Mouse (Mus musculus) embryo, embryonic 10.5 days (tissue): ENCODE measurements at regions not wholly inside any gene's neighbourhood (a gene's known extent, or its start where the extent isn't known, plus 50 kb on each side); places are given as distances from the start of the nearest gene placed in this dataset.

Source experiments
- DNase-seq: peaks from one replicate; pipeline ENCODE4 v3.0.0-alpha.2; 2015; ENCODE audit warnings: low spot score

- peak; percentile 57 for DNase-seq
Measured at GRCm38 (mm10) chr3:61467158-61467557, 101.4 kb upstream of the B430305J03Rik start.

DNA sequence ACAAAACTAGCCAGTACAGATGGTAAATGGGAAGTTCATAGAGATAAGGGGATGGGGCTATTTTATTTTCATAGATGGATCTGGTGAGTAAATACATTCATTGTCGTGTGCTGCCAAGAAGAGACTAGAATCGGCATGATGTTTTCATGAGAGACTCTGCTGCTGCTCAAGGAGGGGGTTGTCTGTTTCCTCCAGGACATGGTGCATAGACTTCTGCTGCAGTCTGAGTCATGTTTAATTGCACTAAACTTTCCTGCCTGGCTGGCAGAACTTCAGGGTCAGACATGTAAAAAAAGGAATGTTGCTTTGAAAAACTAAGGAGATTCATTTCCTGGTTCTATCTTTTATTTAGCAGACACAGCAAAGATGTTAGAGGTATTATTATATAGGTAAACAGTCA lies 100.9 kb upstream of the B430305J03Rik start:
- DNase-seq, result no peak

- DNase-seq, result no peak
Measured at GRCm38 (mm10) chr3:61460076-61460475, 94.3 kb upstream of the B430305J03Rik start.

DNA sequence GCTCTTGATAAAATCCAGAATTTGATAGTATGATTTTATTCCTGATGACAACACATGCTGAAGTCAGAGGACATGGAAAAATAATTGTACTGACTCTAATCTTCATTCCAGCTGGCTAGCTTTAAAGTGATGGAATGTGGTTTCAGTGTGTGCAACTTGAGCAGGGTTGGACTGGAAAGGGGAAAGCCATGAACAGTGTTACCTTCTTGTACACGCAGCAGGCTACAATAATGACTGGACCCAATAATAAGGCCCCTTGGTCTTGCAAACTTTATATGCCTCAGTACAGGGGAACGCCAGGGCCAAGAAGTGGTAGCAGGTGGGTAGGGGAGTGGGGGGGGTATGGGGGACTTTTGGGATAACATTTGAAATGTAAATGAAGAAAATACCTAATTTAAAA lies 90.8 kb upstream of the B430305J03Rik start:
- DNase-seq, result no peak

- no peak for DNase-seq
Measured at GRCm38 (mm10) chr3:61442000-61442739, 76.4 kb upstream of the B430305J03Rik start.

DNA sequence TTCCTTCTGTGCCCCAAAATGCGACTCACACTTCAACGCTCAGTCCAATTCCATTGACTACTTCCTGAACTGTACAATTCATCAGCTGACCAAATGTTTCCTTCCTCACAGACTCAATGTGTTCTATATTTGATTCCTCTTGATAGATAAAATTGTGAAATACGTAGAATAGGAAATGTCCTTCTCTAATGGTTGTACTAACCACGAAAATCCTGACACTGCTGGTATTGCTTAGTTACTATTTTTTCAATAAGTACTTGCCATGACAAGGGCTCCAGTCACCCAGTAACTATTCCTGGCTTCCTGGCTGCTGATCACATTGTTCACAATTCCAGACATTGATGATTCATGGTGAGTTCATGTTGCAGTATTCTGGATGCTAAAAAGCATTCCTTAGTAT lies 75.7 kb upstream of the B430305J03Rik start:
- DNase-seq, result no peak

DNA sequence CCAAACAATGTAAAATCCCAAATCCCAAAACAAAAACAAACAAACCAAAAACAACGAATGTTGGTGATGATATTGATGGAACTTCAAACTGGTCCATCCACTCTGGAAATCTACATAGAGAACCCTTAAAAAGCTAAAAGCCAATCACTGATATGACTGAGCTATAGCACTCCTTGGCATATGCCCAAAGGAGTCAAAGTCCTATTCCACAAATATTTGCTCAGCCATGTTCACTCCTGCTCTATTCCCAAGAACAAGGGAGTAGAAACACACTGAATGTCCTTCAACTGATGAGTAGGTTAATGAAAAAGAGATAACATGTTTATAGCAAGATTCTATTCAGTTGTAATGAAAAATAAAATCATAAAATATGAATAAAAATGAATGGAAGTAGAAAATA lies 63.0 kb upstream of the B430305J03Rik start:
- DNase-seq, result no peak

GRCm38 (mm10) chr3:61423945-61424344 lies 58.2 kb upstream of the B430305J03Rik start:
- DNase-seq, result no peak

DNA sequence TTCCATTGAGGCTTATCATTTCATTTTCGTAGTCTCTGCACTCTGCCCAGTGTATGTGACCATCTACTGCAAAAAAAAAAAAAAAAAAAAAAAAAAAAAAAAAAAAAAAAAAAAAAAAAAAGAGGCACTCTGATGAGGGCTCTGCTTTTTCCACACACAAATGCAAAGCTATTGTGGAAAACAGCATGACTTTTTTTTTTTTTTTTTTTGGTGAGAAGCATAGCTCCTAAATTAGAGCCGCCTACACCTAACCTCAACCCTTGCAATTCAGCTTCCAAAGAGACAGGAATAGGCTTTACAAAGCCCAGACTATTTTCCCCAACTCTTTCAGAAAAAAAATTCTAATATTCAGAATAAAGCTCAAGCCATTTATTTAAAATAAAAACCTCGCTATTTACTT lies 54.0 kb upstream of the B430305J03Rik start:
- DNase-seq, result no peak

DNA sequence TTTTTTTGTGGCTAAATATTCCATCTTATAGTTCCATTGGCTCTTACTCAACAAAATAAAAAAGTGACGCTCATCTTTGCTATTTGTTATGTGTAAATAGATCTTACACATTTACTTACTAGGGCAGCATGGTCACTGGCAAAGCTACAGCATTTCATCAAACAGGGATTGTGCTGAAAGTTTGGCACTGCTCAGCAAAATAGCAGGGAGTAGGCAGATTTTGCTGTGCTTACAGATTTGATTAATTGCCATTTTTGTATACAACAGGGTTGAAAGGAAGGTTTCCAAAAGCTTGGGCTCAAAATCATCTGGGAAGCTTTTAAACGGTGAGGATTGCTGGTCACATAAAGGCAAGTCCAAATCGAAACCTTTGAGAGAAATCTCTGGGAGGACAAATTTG lies 52.3 kb upstream of the B430305J03Rik start:
- DNase-seq, result no peak
